Mouse (Mus musculus) midbrain, embryonic 10.5 days (tissue): ENCODE data around the gene Ulk1. TPM values are rescaled to one million over a fixed set of nuclear protein-coding genes. Genes with fewer than 3 reads are reported as not detected.

Experiments
- DNase-seq: peaks from one replicate; pipeline ENCODE4 v3.0.0-alpha.2; 2017; ENCODE audit warnings: low spot score
- H3K27ac ChIP-seq: fragments of 300-500 bp; sonication (generic); replicated peaks from 2 replicates; pipeline ENCODE4 v1.5.1; 2016; ENCODE audit warnings: mild to moderate bottlenecking
- H3K27me3 ChIP-seq: fragments of 300-500 bp; sonication (generic); 2 replicates; pipeline ENCODE4 v1.6.1; 2016; ENCODE audit warnings: low read depth, mild to moderate bottlenecking; ENCODE audit not compliant: poor library complexity, severe bottlenecking
- H3K36me3 ChIP-seq: fragments of 300-500 bp; sonication (generic); 2 replicates; pipeline ENCODE4 v1.6.1; 2016; ENCODE audit warnings: mild to moderate bottlenecking, moderate library complexity
- H3K4me1 ChIP-seq: fragments of 300-500 bp; sonication (generic); 2 replicates; pipeline ENCODE4 v1.6.1; 2016
- H3K4me3 ChIP-seq: fragments of 300-500 bp; sonication (generic); 2 replicates; pipeline ENCODE4 v1.5.1; 2016; ENCODE audit warnings: mild to moderate bottlenecking, moderate library complexity
- H3K9me3 ChIP-seq: fragments of 300-500 bp; sonication (generic); replicated peaks from 2 replicates; pipeline ENCODE4 v1.6.1; 2016; ENCODE audit warnings: mild to moderate bottlenecking
- WGBS: fragments of 180-500 bp; shearing (Covaris S2); methylation state at CpG from one replicate; pipeline ENCODE4 v1.1.7; 2016; 5-methylcytosine and 5-hydroxymethylcytosine counted together
- polyA plus RNA-seq: library from polyadenylated mRNA; unstranded; fragments of >200 nt; fragmentation: Nextera tagmentation; extraction: Ambion mirVana; gene quantifications from 2 replicates; pipeline ENCODE4 v1.2.1, GENCODE M21; 2016

Ulk1 gene
- polyA plus RNA-seq, 1 experiment from 2014 or later: 18.4 TPM

DNA sequence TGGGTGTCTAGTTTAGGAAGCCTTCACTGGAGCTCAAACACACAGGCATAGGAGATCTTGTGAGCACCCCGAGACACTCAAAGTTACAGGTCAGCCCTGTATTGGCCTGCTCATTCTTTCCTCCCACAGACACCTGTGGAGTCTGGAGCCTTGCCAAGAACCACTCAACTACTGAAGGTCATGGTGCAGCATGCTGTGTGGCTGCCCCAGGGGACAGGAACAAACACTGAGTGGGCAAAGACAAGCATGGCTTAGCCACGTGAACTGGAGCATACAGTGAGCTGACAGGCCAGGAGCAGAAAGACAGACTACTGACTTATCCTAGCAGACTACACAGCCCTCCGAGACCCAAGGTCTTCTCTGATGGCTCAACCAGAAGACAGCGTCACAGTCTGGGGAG lies 12.2 kb downstream of the Ulk1 start:
- H3K4me3 ChIP-seq: no peak overlapping the region
- H3K27ac ChIP-seq: no peak overlapping the region
- no peaks in the 10 kb centered on the region for H3K9me3 ChIP-seq
- peaks cover 100% of the 10 kb centered on the region for H3K36me3 ChIP-seq
- no peaks in the 10 kb centered on the region for H3K4me1 ChIP-seq
- WGBS: 90% methylated on average over 4 of the region's 4 CpGs
- H3K27me3 ChIP-seq: no peaks in the 10 kb centered on the region
- no peak for DNase-seq

GRCm38 (mm10) chr5:110794363-110794762 lies 15.5 kb downstream of the Ulk1 start:
- H3K9me3 ChIP-seq: no peaks in the 10 kb centered on the region
- no peaks in the 10 kb centered on the region for H3K4me1 ChIP-seq
- WGBS: 91% methylated on average over 7 of the region's 7 CpGs
- no peak overlapping the region for H3K4me3 ChIP-seq
- DNase-seq: no peak
- H3K27me3 ChIP-seq: no peaks in the 10 kb centered on the region
- peaks cover 100% of the 10 kb centered on the region for H3K36me3 ChIP-seq
- H3K27ac ChIP-seq: no peak overlapping the region

DNA sequence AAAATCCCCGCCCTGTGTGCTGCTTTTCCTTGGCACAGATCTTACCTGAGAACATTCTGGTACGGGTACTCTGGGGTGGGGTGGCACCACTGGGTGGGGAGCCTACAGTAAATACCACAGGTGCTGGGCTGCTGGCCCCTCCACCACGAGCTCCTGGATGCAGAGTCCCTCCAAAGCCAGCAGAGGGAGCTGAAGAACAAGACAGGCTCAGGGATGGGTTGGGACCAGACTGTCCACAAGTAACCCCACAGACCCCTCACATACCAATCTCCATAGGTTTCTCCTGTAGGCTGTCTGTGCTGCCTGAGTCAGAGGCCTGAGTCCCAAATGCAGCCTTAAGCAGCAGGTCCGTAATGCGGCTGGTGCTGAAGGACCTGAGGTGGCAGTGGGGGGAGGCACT lies 21.2 kb downstream of the Ulk1 start:
- H3K27ac ChIP-seq: no peak overlapping the region
- H3K36me3 ChIP-seq: peaks cover 92% of the 10 kb centered on the region
- H3K4me1 ChIP-seq: no peaks in the 10 kb centered on the region
- H3K27me3 ChIP-seq: no peaks in the 10 kb centered on the region
- no peaks in the 10 kb centered on the region for H3K9me3 ChIP-seq
- 68% methylated on average over 5 of the region's 5 CpGs for WGBS
- peak; percentile 39 for DNase-seq
- H3K4me3 ChIP-seq: no peak overlapping the region

- Histone ChIP-seq H3K4me3 (no peak overlapping the region), H3K4me1 (peaks cover 2% of the 10 kb centered on the region; the same call in 1 of the 2 replicates), H3K27ac (no peak overlapping the region), H3K27me3 (no peaks in the 10 kb centered on the region), H3K9me3 (no peaks in the 10 kb centered on the region), H3K36me3 (peaks cover 68% of the 10 kb centered on the region)
- 88% methylated on average over 11 of the region's 11 CpGs for WGBS
- DNase-seq: no peak
Measured at GRCm38 (mm10) chr5:110786081-110786835, 23.6 kb downstream of the Ulk1 start.

DNA sequence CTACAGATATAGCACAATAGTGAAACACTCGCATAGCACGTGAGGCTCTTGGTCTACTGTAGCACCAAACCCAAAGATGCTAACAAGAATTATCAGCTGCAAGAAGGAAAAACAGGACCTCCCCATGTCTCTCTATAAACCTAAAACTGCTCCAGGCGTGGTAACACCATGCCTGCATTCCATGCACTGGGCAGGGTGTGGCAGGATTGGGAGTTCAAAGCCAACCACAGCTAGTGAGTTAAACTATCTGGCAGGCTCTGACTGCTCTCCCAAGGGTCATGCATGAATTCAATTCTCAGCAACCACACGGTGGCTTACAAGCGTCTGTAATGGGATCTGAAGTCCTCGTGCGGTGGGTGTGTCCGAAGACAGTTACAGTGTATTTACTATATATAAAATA lies 26.7 kb downstream of the Ulk1 start:
- no peaks in the 10 kb centered on the region for H3K9me3 ChIP-seq
- WGBS: 90% methylated on average over 8 of the region's 8 CpGs
- DNase-seq: no peak

DNA sequence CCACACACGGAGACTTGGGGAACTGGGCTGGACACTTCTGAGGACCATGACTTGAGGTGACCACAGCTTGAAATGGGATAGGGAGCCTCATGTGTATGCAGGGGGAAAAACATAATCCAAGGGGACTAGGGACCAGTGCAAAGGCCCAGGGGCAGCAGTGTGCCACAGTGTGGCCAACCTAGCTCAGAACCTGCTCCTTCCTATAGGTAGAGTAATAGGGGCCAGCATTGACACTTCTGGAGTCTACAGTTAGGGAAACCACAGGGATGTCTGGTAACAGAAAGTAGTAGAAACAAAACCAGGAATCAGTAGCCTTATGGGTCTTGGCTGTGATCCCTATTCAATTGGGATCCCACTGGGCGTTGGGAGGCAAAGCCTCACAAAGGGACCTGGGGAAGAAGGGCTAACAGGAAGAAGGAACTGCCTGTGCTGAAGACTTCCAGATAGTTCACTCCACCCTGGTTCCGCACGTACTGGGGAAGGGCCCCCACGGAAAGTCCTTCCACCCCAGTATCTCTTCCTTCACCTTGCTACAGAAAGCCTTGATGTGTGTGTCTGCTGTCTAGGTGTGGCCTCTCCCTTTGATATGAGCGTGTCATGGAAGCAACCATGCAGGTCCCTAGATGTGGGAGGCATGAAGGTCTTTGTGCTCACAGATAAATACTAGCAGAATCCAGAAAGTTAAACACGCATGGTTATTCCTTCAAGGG lies 28.2 kb downstream of the Ulk1 start:
- DNase-seq: no peak
- H3K36me3 ChIP-seq: peaks cover 41% of the 10 kb centered on the region
- no peaks in the 10 kb centered on the region for H3K27me3 ChIP-seq
- H3K27ac ChIP-seq: 0 out of 2 replicates have a peak overlapping the region, but pooled peaks have one; percentile 9
- no peaks in the 10 kb centered on the region for H3K9me3 ChIP-seq
- peaks cover 31% of the 10 kb centered on the region for H3K4me1 ChIP-seq
- no peak overlapping the region for H3K4me3 ChIP-seq
- WGBS: 87% methylated on average over 7 of the region's 7 CpGs

More for the DNA sequence above, 26.7 kb downstream of the Ulk1 start:
- no peaks in the 10 kb centered on the region for H3K27me3 ChIP-seq
- peaks cover 31% of the 10 kb centered on the region for H3K4me1 ChIP-seq
- H3K27ac ChIP-seq: no peak overlapping the region
- peaks cover 41% of the 10 kb centered on the region for H3K36me3 ChIP-seq
- H3K4me3 ChIP-seq: no peak overlapping the region

DNA sequence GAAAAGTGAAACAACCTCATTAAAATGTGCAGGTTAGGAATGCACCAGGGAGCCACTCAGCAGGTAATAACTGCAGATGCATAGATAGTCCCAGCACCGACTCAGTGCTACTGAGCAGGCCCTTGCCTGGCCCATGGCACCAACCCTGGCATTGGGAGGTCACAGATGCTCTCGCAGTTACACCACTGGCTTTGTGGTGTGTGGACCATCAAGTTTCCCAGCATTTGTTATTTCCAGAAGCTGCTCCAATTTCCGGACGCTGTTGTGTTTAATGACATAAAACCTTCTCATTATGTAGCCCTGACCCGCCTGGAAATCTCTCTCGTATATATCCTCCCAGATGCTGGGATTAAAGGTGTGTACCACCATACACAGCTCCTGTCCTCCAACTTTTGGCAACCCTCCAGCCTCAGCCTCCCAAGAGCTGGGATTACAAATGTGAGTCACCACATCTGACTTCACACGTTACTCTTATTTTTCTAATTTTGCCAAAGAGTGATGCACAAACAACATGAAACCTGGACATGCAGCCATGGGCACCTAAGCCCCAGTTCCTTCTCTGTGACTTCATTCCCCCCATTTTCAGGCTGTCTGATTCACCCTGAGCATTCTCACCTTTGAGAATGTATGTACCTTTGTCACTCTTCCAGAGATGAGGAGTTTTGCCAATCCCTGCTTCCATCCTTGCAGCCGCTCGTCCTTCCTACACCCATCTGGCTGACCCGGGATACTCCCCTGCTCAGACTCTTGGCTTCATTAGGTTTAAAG lies 29.0 kb downstream of the Ulk1 start:
- Histone ChIP-seq H3K4me1 (peaks cover 31% of the 10 kb centered on the region), H3K4me3 (peak overlapping the region; percentile 80), H3K27ac (peak overlapping the region; percentile 88), H3K27me3 (no peaks in the 10 kb centered on the region), H3K9me3 (no peaks in the 10 kb centered on the region), H3K36me3 (peaks cover 41% of the 10 kb centered on the region)
- WGBS: 66% methylated on average over 10 of the region's 10 CpGs
- DNase-seq: no peak

GRCm38 (mm10) chr5:110779998-110780760 lies 29.7 kb downstream of the Ulk1 start, which contains the start of gene Pus1:
TSS of gene Pus1 (minus strand) at chr5:110780659.
- H3K4me1 ChIP-seq: peaks cover 31% of the 10 kb centered on the region
- H3K27me3 ChIP-seq: no peaks in the 10 kb centered on the region
- H3K27ac ChIP-seq: peak within 1 kb of the TSS; percentile 88
- WGBS: under 1% methylated on average over 57 of the region's 57 CpGs
- peaks cover 43% of the 10 kb centered on the region for H3K36me3 ChIP-seq
- DNase-seq: peak; percentile 86
- H3K4me3 ChIP-seq: peak within 1 kb of the TSS; percentile 80
- no peaks in the 10 kb centered on the region for H3K9me3 ChIP-seq

DNA sequence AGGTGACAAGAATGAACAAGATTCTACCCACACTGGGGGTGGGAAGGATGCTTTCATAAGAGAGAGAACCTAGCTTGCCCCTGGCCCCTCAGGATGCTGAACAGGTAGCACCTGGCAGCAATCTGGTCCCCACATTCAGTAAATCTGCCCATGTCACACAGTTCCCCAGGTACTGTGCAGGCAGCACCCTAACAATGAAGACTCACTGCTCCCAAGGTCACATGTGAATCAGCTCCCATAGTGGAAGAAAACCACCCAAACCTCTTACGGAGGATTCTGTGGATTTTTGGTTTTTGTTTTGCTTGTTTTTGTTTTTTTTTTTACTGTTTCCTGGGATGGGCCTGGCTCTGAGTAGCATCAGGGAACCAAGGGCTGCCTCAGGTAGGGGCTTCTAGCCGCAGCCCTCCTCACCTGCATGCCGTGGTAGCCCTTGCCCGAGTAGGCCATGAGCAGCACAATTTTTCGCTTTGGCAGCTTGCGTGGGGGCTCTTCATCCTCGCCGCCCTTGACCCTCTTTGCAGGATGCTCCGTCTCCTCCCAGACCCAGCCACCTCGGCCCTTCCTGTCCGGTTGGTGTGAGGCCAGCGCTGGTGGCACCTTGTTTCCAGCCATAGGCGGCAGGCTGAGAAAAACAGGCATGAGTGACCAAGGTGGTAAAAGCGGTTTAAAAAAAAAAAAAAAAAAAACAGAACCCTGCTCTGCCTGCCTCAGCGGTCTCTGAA lies 30.5 kb downstream of the Ulk1 start:
- no peak overlapping the region; the same call in 1 of the 2 replicates for H3K27ac ChIP-seq
- H3K4me3 ChIP-seq: peak overlapping the region; percentile 80
- no peaks in the 10 kb centered on the region for H3K27me3 ChIP-seq
- H3K36me3 ChIP-seq: peaks cover 45% of the 10 kb centered on the region
- 27% methylated on average over 15 of the region's 15 CpGs for WGBS
- DNase-seq: no peak
- H3K9me3 ChIP-seq: no peaks in the 10 kb centered on the region
- H3K4me1 ChIP-seq: peaks cover 31% of the 10 kb centered on the region

- DNase-seq: no peak
- no peak overlapping the region for H3K27ac ChIP-seq
- H3K4me3 ChIP-seq: no peak overlapping the region
- no peaks in the 10 kb centered on the region for H3K9me3 ChIP-seq
- peaks cover 54% of the 10 kb centered on the region for H3K36me3 ChIP-seq
- H3K27me3 ChIP-seq: no peaks in the 10 kb centered on the region
- H3K4me1 ChIP-seq: peaks cover 31% of the 10 kb centered on the region
- WGBS: 93% methylated on average over 12 of the region's 12 CpGs
Measured at GRCm38 (mm10) chr5:110778263-110778662, 31.6 kb downstream of the Ulk1 start.

DNA sequence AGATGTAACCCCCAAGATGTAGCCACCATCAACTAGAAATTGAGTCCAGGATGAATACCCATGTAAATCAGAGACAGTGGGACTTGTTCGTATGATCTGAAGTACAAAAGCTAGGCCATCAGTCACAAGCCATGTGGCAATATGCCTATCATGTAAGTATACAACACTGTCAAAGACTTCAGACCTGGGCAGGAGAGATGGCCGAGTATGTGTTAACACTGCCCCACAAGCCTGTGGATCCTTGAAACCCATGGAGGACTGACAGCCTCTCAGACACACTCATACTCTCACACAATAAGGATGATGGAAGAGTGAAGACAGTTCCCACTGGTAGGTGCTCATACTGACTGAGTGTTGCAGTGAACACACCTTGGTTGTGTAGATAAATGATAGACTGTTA lies 33.8 kb downstream of the Ulk1 start:
- DNase-seq: no peak
- Histone ChIP-seq H3K27ac (no peak overlapping the region), H3K27me3 (no peaks in the 10 kb centered on the region), H3K36me3 (peaks cover 68% of the 10 kb centered on the region), H3K4me3 (no peak overlapping the region), H3K4me1 (peaks cover 32% of the 10 kb centered on the region), H3K9me3 (no peaks in the 10 kb centered on the region)
- WGBS: 87% methylated on average over 2 of the region's 2 CpGs
